Mouse (Mus musculus): ENCODE results near the gene Gad2. TPM values are rescaled to one million over a fixed set of nuclear protein-coding genes. Genes with fewer than 3 reads are reported as not detected.

Gene Gad2
- polyA plus RNA-seq, 1 experiment from 2014 or later, result 50.7 TPM

DNA sequence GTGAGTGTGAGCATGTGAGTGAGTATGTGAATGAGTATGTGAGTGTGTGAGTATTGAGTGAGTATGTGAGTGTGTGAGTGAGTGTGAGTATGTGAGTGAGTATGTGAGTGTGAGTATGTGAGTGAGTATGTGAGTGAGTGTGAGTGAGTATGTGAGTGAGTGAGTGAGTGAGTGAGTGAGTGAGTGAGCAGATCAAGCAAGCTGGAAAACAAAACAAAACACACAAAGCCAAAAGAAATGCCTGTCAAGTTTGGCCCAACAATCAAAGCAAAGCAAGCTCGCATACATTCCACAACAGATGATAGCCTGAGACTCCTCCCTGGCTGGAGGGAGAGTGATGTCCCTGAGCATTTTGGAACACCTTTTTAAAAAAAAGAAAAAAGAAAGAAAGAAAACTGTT lies 118.4 kb downstream of the Gad2 start:
- no peaks in the 10 kb centered on the region for H3K27me3 ChIP-seq
- ATAC-seq (ENCODE audit: low FRiP score), result no peak
- H3K36me3 ChIP-seq, result no peaks in the 10 kb centered on the region
- 80% methylated on average over 1 of the region's 1 CpGs for WGBS
- no peak overlapping the region for H3K4me2 ChIP-seq (replicated peaks)
- H3K9me3 ChIP-seq (replicated peaks), result no peaks in the 10 kb centered on the region; the same call in 1 of the 2 replicates
- no peak overlapping the region for H3K27ac ChIP-seq
- no peak overlapping the region for H3K4me3 ChIP-seq
- no peaks in the 10 kb centered on the region for H3K4me1 ChIP-seq
- H3K9ac ChIP-seq, result no peak overlapping the region

GRCm38 (mm10) chr2:22741222-22741621 lies 119.2 kb downstream of the Gad2 start:
- no peaks in the 10 kb centered on the region for H3K36me3 ChIP-seq
- WGBS, result 65% methylated on average over 3 of the region's 3 CpGs
- ATAC-seq (ENCODE audit: low FRiP score), result no peak
- no peak overlapping the region for H3K4me2 ChIP-seq (replicated peaks)
- H3K27me3 ChIP-seq, result no peaks in the 10 kb centered on the region
- H3K27ac ChIP-seq, result no peak overlapping the region
- H3K4me3 ChIP-seq, result no peak overlapping the region
- H3K4me1 ChIP-seq, result no peaks in the 10 kb centered on the region
- H3K9me3 ChIP-seq (replicated peaks), result no peaks in the 10 kb centered on the region; the same call in 1 of the 2 replicates
- H3K9ac ChIP-seq, result no peak overlapping the region

Small RNAs within 50 kb of the gene (microRNA-seq; reads per million reads assigned to microRNA genes)
- gene Gm23636 (not detected), gene Mir3967 (not detected)

Other genes with a start within 250 kb of the Gad2 start
- gene Apbb1ip, start 151.9 kb downstream of the Gad2 start, polyA plus RNA-seq (2016; fragmentation: Nextera tagmentation; extraction: Ambion mirVana), result 0.65 and 1.7 TPM in 2 replicates